Mouse (Mus musculus) embryonic facial prominence, embryonic 13.5 days (tissue): Measurements from ENCODE around the gene Matn1. TPM values are rescaled to one million over a fixed set of nuclear protein-coding genes. Genes with fewer than 3 reads are reported as not detected.
A peak's percentile ranks its signal among the peaks of the same experiment; 100 is the strongest.

ENCODE experiments used
- ATAC-seq: fragments of 200-750 bp; cut with Nextera tagmentation; 2 replicates; pipeline ENCODE4 v1.8.0; 2017; ENCODE audit warnings: low read depth; ENCODE audit not compliant: insufficient number of reproducible peaks, insufficient read depth, low FRiP score, low TSS enrichment
- H3K27ac ChIP-seq: fragments of 300-500 bp; sonication (generic); 2 replicates; pipeline ENCODE4 v1.5.1; 2015; ENCODE audit warnings: moderate library complexity, mild to moderate bottlenecking, inconsistent platforms
- H3K27me3 ChIP-seq: fragments of 300-500 bp; sonication (generic); 2 replicates; pipeline ENCODE4 v1.6.1; 2015; ENCODE audit warnings: mild to moderate bottlenecking, inconsistent platforms
- H3K36me3 ChIP-seq: fragments of 300-500 bp; sonication (generic); 2 replicates; pipeline ENCODE4 v1.6.1; 2015; ENCODE audit warnings: mild to moderate bottlenecking, inconsistent platforms
- H3K4me1 ChIP-seq: fragments of 300-500 bp; sonication (generic); 2 replicates; pipeline ENCODE4 v1.6.1; 2015; ENCODE audit warnings: inconsistent platforms
- H3K4me2 ChIP-seq: fragments of 300-500 bp; sonication (generic); 2 replicates; pipeline ENCODE4 v1.6.1; 2015; ENCODE audit warnings: moderate library complexity, mild to moderate bottlenecking, inconsistent platforms
- H3K4me3 ChIP-seq: fragments of 300-500 bp; sonication (generic); 2 replicates; pipeline ENCODE4 v1.5.1; 2015; ENCODE audit warnings: mild to moderate bottlenecking, inconsistent platforms
- H3K9ac ChIP-seq: fragments of 300-500 bp; sonication (generic); 2 replicates; pipeline ENCODE4 v1.6.1; 2015; ENCODE audit warnings: mild to moderate bottlenecking, inconsistent platforms
- H3K9me3 ChIP-seq: fragments of 300-500 bp; sonication (generic); 2 replicates; pipeline ENCODE4 v1.6.1; 2016; ENCODE audit warnings: inconsistent platforms
- WGBS: fragments of 180-500 bp; shearing (Covaris S2); methylation state at CpG from one replicate; pipeline ENCODE4 v1.1.7; 2015; ENCODE audit warnings: mixed read lengths; 5-methylcytosine and 5-hydroxymethylcytosine counted together
- polyA plus RNA-seq: library from polyadenylated mRNA; unstranded; fragments of >200 nt; fragmentation: Nextera tagmentation; extraction: Ambion mirVana; gene quantifications from 2 replicates; pipeline ENCODE4 v1.2.1, GENCODE M21; 2015

Gene Matn1
- polyA plus RNA-seq = 28.7 and 31.4 TPM in 2 replicates

DNA sequence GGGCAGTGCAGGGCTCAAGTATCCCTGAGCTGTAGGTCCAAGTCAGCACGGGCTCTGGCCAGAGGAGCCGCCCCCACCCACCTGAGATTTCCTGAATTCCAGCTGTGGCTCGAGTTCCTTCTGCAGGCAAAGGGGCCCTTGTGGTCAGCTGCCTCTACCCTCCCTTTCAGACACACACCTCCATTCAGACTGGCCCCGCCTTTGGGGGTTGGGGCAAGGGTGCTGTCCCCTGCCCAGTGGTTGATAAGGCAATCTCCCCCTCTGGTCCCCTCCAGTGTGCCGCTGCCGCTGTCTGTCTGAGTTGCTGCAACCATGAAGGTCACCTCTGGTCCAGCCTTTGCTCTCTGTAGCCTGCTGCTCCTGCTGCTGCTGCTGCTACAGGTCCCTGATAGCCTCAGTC is at the start of gene Matn1:
Gene Matn1 (plus strand): TSS at position 274 of the 400 bp plus-strand sequence.
- 32% methylated on average over 6 of the region's 6 CpGs for WGBS
- Histone ChIP-seq H3K36me3 (no peaks in the 10 kb centered on the region), H3K27me3 (0 out of 2 replicates have a peak, but pooled peaks cover 3% of the 10 kb centered on the region), H3K4me2 (peak within 1 kb of the TSS; percentile 9; the same call in 1 of the 2 replicates), H3K9ac (no peak within 1 kb of the TSS; the same call in 1 of the 2 replicates), H3K9me3 (no peaks in the 10 kb centered on the region), H3K27ac (no peak within 1 kb of the TSS), H3K4me1 (peaks cover 25% of the 10 kb centered on the region), H3K4me3 (no peak within 1 kb of the TSS)
- ATAC-seq = no peak

DNA sequence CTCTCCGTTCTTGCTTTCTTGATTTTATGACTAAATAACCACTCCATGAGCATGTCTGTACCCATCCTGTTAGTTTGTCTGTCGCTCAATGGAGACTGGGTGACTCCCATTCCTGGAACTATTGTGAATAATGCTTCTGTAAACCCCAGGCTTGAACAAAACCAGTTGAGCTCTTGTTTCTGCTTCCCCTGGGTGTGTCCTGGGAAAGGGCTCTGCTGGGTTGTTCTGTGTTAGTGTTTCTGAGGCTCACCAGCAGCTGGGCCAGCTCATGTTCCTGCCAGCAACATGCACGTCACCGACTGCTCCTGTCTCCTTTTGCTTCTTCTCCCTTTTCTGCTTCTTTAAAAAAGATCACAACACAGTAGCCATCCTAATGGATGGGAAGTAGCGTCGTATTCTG is 48.5 kb upstream of the Matn1 start:
- H3K4me3 ChIP-seq = no peak overlapping the region
- H3K9ac ChIP-seq = no peak overlapping the region
- no peaks in the 10 kb centered on the region for H3K36me3 ChIP-seq
- H3K27ac ChIP-seq = no peak overlapping the region
- no peak for ATAC-seq
- WGBS = 86% methylated on average over 6 of the region's 6 CpGs
- no peaks in the 10 kb centered on the region for H3K9me3 ChIP-seq
- H3K4me1 ChIP-seq = peaks cover 14% of the 10 kb centered on the region
- no peak overlapping the region for H3K4me2 ChIP-seq
- no peaks in the 10 kb centered on the region; the same call in 1 of the 2 replicates for H3K27me3 ChIP-seq

DNA sequence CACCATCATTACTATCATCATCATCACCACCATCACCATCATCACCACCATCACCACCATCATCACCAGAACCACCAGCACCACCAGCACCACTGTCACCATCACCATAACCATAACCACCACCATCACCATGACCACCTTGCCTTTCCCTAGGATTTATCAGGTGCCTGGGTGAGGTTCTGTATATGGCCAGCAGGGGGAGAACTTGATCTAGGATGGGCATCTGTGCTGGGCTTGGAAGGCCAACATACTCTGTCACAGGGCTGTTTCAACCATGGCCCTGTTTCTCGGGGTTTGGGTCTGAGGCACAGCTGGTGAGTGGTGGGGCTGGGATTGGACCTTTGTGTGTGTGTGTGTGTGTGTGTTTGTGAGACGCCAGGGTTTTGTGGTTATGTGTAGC is 47.8 kb upstream of the Matn1 start:
- Histone ChIP-seq H3K36me3 (no peaks in the 10 kb centered on the region), H3K9ac (no peak overlapping the region), H3K4me3 (no peak overlapping the region), H3K4me2 (no peak overlapping the region), H3K27ac (no peak overlapping the region), H3K4me1 (peaks cover 16% of the 10 kb centered on the region), H3K9me3 (no peaks in the 10 kb centered on the region), H3K27me3 (no peaks in the 10 kb centered on the region; the same call in 1 of the 2 replicates)
- 72% methylated on average over 2 of the region's 2 CpGs for WGBS
- no peak for ATAC-seq

DNA sequence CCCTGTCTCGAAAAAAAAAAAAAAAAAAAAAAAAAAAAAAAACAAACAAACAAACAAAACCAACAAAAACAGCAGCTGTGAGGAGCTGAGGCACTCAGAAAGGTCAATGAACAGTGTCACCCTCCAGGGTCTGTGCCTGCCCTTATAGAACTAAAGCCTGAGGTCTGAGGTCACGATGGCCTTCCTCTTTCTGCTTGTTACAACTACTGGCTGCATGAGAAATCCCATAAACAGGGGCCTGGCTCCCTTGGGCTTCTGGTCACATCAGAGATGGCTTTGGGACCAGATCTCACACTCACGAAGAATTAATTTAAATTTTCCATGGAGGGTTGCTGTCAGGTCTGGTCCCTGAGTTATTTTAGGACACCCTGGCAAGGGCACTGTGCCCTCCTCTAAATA is 44.8 kb upstream of the Matn1 start:
- Histone ChIP-seq H3K4me2 (no peak overlapping the region), H3K27me3 (no peaks in the 10 kb centered on the region), H3K36me3 (no peaks in the 10 kb centered on the region), H3K9ac (no peak overlapping the region), H3K9me3 (no peaks in the 10 kb centered on the region), H3K4me1 (peaks cover 18% of the 10 kb centered on the region), H3K27ac (no peak overlapping the region), H3K4me3 (no peak overlapping the region)
- 70% methylated on average over 2 of the region's 3 CpGs for WGBS
- no peak for ATAC-seq

DNA sequence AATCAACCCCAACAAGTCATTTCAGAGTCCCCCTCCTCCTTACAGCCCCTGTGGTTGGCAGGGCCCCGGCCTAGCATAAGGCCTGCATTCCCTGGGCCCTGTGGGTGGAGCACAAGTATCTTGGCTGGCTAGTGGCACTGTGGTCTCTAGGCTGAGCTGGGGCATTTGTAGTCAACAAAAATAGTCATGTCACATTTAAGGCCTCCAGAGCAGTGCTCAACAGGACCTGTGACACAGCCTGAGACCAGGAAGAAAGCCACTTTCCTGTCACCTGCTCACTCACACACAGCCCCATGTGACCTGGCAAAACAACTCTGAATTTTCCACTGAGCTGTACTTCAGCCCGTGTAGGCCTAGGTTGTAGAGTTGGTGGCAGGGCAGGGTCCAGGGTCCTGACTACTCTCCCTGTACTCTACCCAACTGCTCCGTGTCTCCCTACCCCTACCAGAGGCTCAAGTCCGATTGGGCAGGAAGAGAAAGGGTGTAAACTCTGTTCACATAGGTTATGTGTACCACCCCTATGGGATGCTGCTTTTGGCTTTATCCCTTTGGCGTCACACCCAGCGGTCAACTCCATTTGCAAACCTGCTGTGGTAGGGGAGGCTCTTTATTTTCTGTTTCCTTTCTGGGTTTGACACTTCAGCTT is 44.3 kb upstream of the Matn1 start:
- no peak for ATAC-seq
- H3K27ac ChIP-seq = no peak overlapping the region
- H3K9ac ChIP-seq = no peak overlapping the region
- no peak overlapping the region for H3K4me3 ChIP-seq
- 71% methylated on average over 6 of the region's 6 CpGs for WGBS
- peaks cover 24% of the 10 kb centered on the region for H3K4me1 ChIP-seq
- H3K36me3 ChIP-seq = no peaks in the 10 kb centered on the region
- H3K27me3 ChIP-seq = no peaks in the 10 kb centered on the region
- H3K4me2 ChIP-seq = no peak overlapping the region
- no peaks in the 10 kb centered on the region for H3K9me3 ChIP-seq

DNA sequence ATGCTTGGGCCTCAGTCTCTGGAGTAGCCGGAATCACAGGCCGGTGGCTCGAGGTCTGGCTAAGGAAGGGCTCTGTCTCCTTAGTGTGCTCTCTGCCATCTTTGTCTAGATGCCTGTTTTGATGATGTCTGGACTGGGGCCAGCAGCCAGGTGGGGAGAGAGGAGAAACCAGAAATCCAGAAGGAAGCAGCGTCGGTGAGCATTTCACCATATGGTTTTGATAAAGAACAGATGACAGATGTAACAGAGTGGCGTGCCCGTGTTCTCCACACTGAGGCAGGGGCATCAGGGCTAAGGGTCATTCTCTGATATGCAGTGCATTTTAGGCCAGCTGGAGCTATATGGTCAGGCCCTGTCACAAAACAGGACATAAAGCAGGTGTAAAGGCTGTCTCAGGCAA is 43.4 kb upstream of the Matn1 start:
- ATAC-seq = no peak
- Histone ChIP-seq H3K4me2 (no peak overlapping the region), H3K36me3 (no peaks in the 10 kb centered on the region), H3K27me3 (no peaks in the 10 kb centered on the region), H3K27ac (no peak overlapping the region), H3K4me1 (peaks cover 24% of the 10 kb centered on the region), H3K9me3 (no peaks in the 10 kb centered on the region), H3K9ac (no peak overlapping the region), H3K4me3 (no peak overlapping the region)
- WGBS = 32% methylated on average over 7 of the region's 7 CpGs

DNA sequence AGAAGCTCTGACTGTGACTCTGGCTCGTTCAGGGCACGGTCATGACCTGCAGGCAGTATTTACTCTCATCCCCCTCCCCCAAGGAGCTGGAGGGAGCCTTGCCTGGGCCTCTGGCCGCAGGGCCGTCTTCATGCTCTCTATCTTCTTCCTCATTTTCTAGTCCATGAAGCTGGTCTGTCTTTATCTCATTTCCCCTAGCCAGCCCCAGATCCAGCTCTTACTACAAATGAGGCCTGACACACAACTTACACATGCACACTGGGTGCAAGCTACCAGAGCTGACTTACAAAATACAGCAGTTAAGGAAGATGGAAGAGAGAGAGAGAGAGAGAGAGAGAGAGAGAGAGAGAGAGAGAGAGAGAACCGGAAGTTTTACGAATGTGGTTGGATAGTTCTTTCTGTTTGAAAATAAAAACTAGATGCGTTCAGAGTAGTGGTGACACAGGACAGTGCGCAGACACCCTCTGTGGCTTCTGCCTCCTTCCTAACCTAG is 41.9 kb upstream of the Matn1 start:
- Histone ChIP-seq H3K4me1 (peaks cover 36% of the 10 kb centered on the region), H3K4me3 (no peak overlapping the region), H3K9me3 (no peaks in the 10 kb centered on the region), H3K4me2 (no peak overlapping the region), H3K9ac (no peak overlapping the region), H3K27me3 (no peaks in the 10 kb centered on the region), H3K27ac (no peak overlapping the region), H3K36me3 (no peaks in the 10 kb centered on the region)
- ATAC-seq = no peak
- 47% methylated on average over 8 of the region's 8 CpGs for WGBS

DNA sequence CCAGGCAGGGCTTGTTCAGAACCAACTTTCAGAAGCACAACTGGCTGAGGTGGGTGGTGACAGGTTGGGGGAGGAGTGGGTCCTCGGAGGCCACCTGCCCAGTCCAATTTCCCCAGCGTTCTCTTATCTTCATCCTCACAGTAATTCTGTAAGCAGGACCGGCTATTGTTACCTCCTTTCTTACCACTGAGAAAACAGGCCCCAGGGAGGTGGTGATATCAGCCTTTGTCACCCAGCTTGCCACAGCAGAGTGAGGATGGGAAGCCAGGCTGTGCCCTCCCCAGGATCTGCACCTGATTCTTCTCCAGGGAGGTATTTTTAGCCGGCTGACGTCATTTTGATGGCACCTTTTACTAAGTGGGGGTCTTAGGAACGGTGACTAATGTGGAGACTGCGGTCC is 39.2 kb upstream of the Matn1 start:
- H3K27ac ChIP-seq = no peak overlapping the region
- H3K4me1 ChIP-seq = peaks cover 42% of the 10 kb centered on the region
- no peaks in the 10 kb centered on the region for H3K27me3 ChIP-seq
- no peaks in the 10 kb centered on the region for H3K36me3 ChIP-seq
- H3K4me3 ChIP-seq = no peak overlapping the region
- WGBS = 74% methylated on average over 7 of the region's 7 CpGs
- ATAC-seq = no peak
- no peak overlapping the region for H3K9ac ChIP-seq
- H3K4me2 ChIP-seq = no peak overlapping the region
- H3K9me3 ChIP-seq = no peaks in the 10 kb centered on the region

DNA sequence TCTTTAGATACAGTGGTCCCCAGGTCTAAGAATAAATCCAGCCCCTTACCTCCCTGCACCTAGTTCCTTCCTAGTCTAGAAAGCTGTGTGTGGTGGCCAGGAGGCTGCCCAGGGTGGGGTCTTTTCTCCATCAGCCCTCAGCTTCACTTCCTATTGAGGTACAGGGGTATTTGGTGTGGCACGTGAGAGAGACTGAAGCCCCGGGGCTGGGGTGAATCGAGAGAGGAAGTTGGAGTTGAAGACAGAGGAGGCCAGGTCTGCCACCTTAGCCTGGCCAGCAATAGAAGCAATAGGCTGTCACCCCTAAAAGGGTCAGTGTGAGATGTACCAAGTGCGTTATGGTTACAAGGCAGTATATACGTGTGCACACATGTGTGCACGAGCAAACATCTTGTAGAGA is 38.3 kb upstream of the Matn1 start:
- 77% methylated on average over 6 of the region's 6 CpGs for WGBS
- H3K4me1 ChIP-seq = peaks cover 42% of the 10 kb centered on the region
- H3K36me3 ChIP-seq = no peaks in the 10 kb centered on the region
- no peak overlapping the region for H3K4me2 ChIP-seq
- no peak for ATAC-seq
- H3K9ac ChIP-seq = no peak overlapping the region
- no peak overlapping the region for H3K4me3 ChIP-seq
- H3K9me3 ChIP-seq = no peaks in the 10 kb centered on the region
- H3K27me3 ChIP-seq = no peaks in the 10 kb centered on the region
- H3K27ac ChIP-seq = 0 out of 2 replicates have a peak overlapping the region, but pooled peaks have one; percentile 22

DNA sequence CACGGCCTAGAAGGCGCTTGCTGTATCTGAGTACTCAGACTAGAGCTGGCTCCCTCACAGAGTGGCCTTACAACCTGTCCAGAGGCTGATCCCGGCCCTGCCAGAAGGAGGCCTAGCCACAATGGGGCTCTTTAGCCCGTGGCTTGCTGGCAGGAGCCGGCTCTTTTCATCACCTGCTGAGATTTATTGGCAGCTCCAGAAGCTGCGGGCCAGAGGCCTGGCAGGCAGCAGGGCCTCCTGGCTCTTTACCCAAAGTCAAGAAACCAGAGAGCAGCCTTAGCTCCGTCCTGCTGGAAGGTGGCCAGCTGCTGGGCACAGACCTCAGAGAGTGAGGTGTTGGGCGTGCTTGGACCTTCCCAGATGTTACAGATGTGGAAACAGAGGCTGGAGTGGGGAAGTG is 37.9 kb upstream of the Matn1 start:
- ATAC-seq = no peak; the same call in 1 of the 2 replicates
- WGBS = 41% methylated on average over 8 of the region's 8 CpGs
- Histone ChIP-seq H3K27me3 (no peaks in the 10 kb centered on the region), H3K9me3 (no peaks in the 10 kb centered on the region), H3K4me1 (peaks cover 42% of the 10 kb centered on the region), H3K36me3 (no peaks in the 10 kb centered on the region), H3K27ac (0 out of 2 replicates have a peak overlapping the region, but pooled peaks have one; percentile 22), H3K9ac (no peak overlapping the region), H3K4me2 (no peak overlapping the region), H3K4me3 (no peak overlapping the region)

DNA sequence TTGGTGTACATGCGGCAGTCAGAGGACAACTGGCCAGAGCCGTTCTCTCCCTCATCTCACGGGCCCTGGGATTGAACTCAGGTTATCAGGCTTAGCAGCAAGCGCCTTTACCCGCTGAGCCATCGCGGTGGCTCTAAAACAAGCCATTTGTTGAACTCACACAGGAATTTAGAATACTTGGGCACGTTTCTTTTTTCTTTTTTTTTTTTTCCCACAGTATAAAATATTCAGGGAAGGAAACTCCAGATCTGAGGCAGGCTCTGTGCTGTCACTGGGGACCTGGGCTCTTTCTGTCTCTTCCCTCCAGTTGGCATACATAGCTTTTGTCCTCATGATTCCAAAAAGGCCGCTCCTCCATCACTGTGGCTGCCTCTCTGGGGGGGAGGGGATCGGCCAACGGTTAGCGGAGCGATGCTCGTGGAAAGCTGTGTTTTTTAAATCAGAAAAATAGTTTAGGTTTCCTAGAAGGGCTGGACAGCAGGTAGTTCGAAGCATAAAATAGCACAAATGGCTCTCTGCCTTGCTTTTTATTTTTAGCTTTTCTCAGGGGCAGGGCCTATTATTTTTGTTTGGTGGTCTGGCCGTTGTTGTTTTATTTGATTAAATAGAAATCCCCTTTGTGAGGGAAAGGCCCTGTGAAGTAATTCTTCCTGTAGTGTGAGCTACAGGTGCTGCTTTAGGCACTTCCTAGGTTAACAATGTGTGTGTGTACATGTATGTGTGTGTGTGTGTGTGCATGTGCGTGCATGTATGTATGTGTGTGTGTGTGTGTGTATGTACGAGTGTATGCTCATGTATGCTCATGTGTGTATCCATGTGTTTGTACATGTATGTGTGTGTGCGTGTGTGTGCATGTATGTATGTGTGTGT is 36.8 kb upstream of the Matn1 start:
- Histone ChIP-seq H3K4me3 (no peak overlapping the region), H3K9ac (no peak overlapping the region), H3K4me1 (peaks cover 36% of the 10 kb centered on the region), H3K27ac (no peak overlapping the region), H3K27me3 (no peaks in the 10 kb centered on the region), H3K36me3 (no peaks in the 10 kb centered on the region), H3K9me3 (no peaks in the 10 kb centered on the region), H3K4me2 (no peak overlapping the region)
- no peak for ATAC-seq
- 78% methylated on average over 19 of the region's 19 CpGs for WGBS

DNA sequence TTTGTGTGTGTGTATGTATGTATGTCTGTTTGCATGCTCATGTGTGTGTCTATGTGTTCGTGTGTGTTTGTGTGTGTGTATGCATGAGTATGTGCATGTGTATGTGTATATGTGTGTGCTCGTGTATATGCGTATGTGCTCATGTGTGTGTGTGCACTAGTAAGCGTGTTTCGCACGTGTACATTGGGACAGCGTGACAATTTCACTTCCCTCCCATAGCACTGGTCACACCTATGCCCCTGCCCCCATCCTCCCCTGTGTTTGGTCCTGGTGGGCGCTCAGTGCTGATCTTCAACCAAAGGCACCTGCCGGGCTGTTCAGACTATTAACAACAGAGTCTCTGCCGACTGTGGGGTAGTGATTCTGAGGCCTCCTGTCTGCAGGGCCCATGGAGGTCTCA is 36.1 kb upstream of the Matn1 start:
- WGBS = 93% methylated on average over 10 of the region's 10 CpGs
- no peak overlapping the region for H3K27ac ChIP-seq
- H3K4me1 ChIP-seq = peaks cover 36% of the 10 kb centered on the region
- H3K36me3 ChIP-seq = no peaks in the 10 kb centered on the region
- H3K9ac ChIP-seq = no peak overlapping the region
- no peaks in the 10 kb centered on the region for H3K9me3 ChIP-seq
- H3K4me2 ChIP-seq = no peak overlapping the region
- no peak overlapping the region for H3K4me3 ChIP-seq
- no peaks in the 10 kb centered on the region for H3K27me3 ChIP-seq
- ATAC-seq = no peak
